Mouse (Mus musculus): ENCODE data around the gene Klhl40. TPM values are rescaled to one million over a fixed set of nuclear protein-coding genes. Genes with fewer than 3 reads are reported as not detected.

The Klhl40 gene
- polyA plus RNA-seq, 1 experiment: 0.51 TPM

DNA sequence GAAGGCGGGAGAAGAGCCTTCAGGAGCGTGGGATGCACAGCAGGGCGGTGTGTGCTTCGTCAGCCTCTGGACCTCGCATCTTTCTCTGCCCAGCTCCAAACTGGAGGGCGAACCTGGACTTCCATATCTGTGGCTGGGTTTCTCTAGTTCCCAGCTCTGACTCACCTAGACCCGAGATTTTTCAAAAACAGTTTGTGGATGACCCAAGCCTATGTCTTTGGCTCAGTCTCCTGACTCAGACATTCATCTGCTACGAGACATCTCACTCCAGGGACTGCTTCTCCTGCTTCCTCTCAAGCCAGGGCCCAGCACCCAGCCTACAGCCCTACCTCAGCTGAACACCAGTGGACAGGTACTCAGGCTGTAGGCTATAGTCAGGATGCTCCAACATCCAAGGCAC lies 7.9 kb downstream of the Klhl40 start:
- WGBS: 84% methylated on average over 8 of the region's 8 CpGs
- Histone ChIP-seq H3K4me1 (ENCODE audit: control insufficient read depth, insufficient read depth, low read length) (no peaks in the 10 kb centered on the region), H3K4me3 (replicated peaks; ENCODE audit: insufficient read depth, low read depth, low read length) (no peak overlapping the region), H3K27ac (ENCODE audit: insufficient read depth, low read length) (no peak overlapping the region), H3K27me3 (ENCODE audit: control insufficient read depth, insufficient read depth, low read length) (no peaks in the 10 kb centered on the region)
- DNase-seq: no peak
- no peak for TF ChIP-seq CTCF (IDR thresholded peaks at IDR 0.05; ENCODE audit: borderline replicate concordance, insufficient read depth, low read depth, low read length)
- TF ChIP-seq POLR2A (IDR thresholded peaks at IDR 0.05; ENCODE audit: borderline replicate concordance, insufficient read depth, low read length): no peak

DNA sequence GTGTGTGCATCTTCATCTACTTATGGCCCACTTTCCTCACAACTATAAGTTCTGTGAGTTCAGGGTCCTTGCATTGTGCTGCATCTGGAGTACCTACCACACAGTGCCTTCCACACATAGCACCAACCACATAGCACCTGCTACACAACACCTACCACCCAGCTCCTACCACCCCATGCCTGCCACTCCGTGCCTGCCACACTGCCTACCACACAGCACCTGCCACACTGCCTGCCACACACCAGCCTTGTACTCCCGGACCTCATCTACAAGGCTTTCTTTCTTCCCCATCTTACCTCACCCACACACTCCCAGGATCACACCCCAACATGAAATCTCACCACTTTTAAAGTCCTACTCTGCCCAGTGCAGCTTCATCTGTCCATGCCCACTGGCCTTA lies 9.0 kb downstream of the Klhl40 start:
- no peak for TF ChIP-seq POLR2A (IDR thresholded peaks at IDR 0.05; ENCODE audit: borderline replicate concordance, insufficient read depth, low read length)
- no peak for TF ChIP-seq CTCF (IDR thresholded peaks at IDR 0.05; ENCODE audit: borderline replicate concordance, insufficient read depth, low read depth, low read length)
- no peak overlapping the region for H3K4me3 ChIP-seq (replicated peaks; ENCODE audit: insufficient read depth, low read depth, low read length)
- 96% methylated on average over 2 of the region's 2 CpGs for WGBS
- DNase-seq: no peak
- no peaks in the 10 kb centered on the region for H3K27me3 ChIP-seq (ENCODE audit: control insufficient read depth, insufficient read depth, low read length)
- no peak overlapping the region for H3K27ac ChIP-seq (ENCODE audit: insufficient read depth, low read length)
- H3K4me1 ChIP-seq (ENCODE audit: control insufficient read depth, insufficient read depth, low read length): no peaks in the 10 kb centered on the region

GRCm38 (mm10) chr9:121791206-121791605 lies 13.8 kb downstream of the Klhl40 start:
- no peak for TF ChIP-seq CTCF (IDR thresholded peaks at IDR 0.05; ENCODE audit: borderline replicate concordance, insufficient read depth, low read depth, low read length)
- no peak for TF ChIP-seq POLR2A (IDR thresholded peaks at IDR 0.05; ENCODE audit: borderline replicate concordance, insufficient read depth, low read length)
- peaks cover 17% of the 10 kb centered on the region for H3K4me1 ChIP-seq (ENCODE audit: control insufficient read depth, insufficient read depth, low read length)
- 23% methylated on average over 5 of the region's 5 CpGs for WGBS
- H3K27me3 ChIP-seq (ENCODE audit: control insufficient read depth, insufficient read depth, low read length): no peaks in the 10 kb centered on the region
- DNase-seq: peak; percentile 36 to 54
- no peak overlapping the region for H3K4me3 ChIP-seq (replicated peaks; ENCODE audit: insufficient read depth, low read depth, low read length)
- no peak overlapping the region for H3K27ac ChIP-seq (ENCODE audit: insufficient read depth, low read length)

DNA sequence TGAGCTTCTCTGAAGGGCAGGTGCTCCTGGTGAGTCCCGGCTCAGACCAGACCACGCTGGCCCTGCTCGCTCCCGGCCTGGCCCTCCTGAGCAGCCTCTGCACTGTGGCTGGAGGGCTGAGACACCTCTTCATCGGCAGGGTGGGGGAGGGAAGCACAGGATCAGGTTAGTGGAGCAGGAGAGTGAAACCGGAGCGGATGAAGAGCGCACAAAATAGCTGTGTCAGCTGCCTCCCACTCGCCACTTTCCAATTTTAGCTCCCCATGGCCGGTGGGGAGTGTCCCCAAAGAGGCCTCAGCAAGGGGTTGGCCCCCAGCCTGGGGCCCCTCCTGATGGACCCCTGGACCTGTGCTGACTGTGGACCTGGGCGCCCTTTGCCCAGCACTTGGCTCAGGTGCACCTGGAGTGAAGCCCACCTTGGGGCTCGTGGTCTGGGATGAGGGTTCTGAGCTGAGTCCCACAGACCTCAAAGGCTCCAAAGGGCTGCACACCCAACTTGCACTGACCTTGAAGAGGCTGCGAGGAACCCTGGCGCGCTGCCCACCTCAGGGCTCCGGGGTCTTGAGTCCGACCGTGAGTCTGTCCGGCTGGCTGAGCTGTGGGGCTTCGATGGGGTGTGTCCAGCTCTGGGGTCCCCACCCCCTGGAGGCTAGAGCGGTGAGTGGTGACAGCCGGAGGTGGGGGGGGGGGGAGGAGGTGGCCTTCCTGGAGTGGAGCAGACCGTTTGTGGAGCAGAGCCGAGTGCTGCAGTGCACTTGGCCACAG lies 14.5 kb downstream of the Klhl40 start, which contains the start of gene Hhatl:
TSS of gene Hhatl (minus strand) at position 751 of the 765 bp plus-strand sequence.
- WGBS: 23% methylated on average over 24 of the region's 24 CpGs
- Histone ChIP-seq H3K4me1 (ENCODE audit: control insufficient read depth, insufficient read depth, low read length) (peaks cover 17% of the 10 kb centered on the region), H3K4me3 (replicated peaks; ENCODE audit: insufficient read depth, low read depth, low read length) (no peak within 1 kb of the TSS), H3K27ac (ENCODE audit: insufficient read depth, low read length) (no peak within 1 kb of the TSS), H3K27me3 (ENCODE audit: control insufficient read depth, insufficient read depth, low read length) (no peaks in the 10 kb centered on the region)
- TF ChIP-seq CTCF (IDR thresholded peaks at IDR 0.05; ENCODE audit: borderline replicate concordance, insufficient read depth, low read depth, low read length) (no peak), POLR2A (IDR thresholded peaks at IDR 0.05; ENCODE audit: borderline replicate concordance, insufficient read depth, low read length) (no peak)
- DNase-seq: no peak

DNA sequence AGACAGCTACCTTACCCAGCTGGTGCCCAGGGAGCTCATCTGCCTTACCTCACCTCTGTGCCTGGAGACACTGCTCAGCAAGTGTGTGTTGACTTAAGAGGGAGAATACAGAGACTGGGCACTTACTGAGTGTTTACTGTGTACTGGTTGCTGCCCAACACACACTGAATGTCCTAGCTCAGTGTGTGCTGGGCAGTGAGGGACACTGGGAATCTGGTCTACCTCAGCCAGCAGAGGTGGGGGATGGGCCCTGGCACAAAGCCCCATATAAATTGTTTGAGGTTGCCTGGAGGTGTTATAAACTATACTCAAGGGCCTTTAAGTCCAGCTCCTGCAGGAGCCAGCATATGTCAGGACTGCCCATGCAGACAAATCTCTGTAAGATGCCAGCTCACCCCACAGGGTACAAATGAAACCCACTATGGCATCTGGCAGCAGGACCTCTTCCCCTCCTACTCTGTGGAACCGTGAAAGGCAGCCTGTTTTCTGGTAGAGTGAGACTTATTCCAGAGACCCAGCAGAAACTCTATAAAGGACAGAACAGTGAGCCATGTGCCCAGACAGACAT lies 17.6 kb downstream of the Klhl40 start:
- TF ChIP-seq CTCF (IDR thresholded peaks at IDR 0.05; ENCODE audit: borderline replicate concordance, insufficient read depth, low read depth, low read length): no peak
- no peak for TF ChIP-seq POLR2A (IDR thresholded peaks at IDR 0.05; ENCODE audit: borderline replicate concordance, insufficient read depth, low read length)
- WGBS: 8% methylated on average over 1 of the region's 1 CpGs
- no peak overlapping the region for H3K27ac ChIP-seq (ENCODE audit: insufficient read depth, low read length)
- H3K4me3 ChIP-seq (replicated peaks; ENCODE audit: insufficient read depth, low read depth, low read length): no peak overlapping the region
- H3K4me1 ChIP-seq (ENCODE audit: control insufficient read depth, insufficient read depth, low read length): peaks cover 17% of the 10 kb centered on the region
- peak in 1 of 2 experiments; percentile 21 for DNase-seq
- no peaks in the 10 kb centered on the region for H3K27me3 ChIP-seq (ENCODE audit: control insufficient read depth, insufficient read depth, low read length)

GRCm38 (mm10) chr9:121797722-121798121 lies 20.3 kb downstream of the Klhl40 start:
- no peak overlapping the region for H3K4me3 ChIP-seq (replicated peaks; ENCODE audit: insufficient read depth, low read depth, low read length)
- TF ChIP-seq CTCF (IDR thresholded peaks at IDR 0.05; ENCODE audit: borderline replicate concordance, insufficient read depth, low read depth, low read length) (no peak), POLR2A (IDR thresholded peaks at IDR 0.05; ENCODE audit: borderline replicate concordance, insufficient read depth, low read length) (no peak)
- WGBS: 68% methylated on average over 12 of the region's 12 CpGs

GRCm38 (mm10) chr9:121798887-121799520 lies 21.6 kb downstream of the Klhl40 start:
- no peak for DNase-seq
- no peak overlapping the region for H3K4me3 ChIP-seq (replicated peaks; ENCODE audit: insufficient read depth, low read depth, low read length)
- H3K27me3 ChIP-seq (ENCODE audit: control insufficient read depth, insufficient read depth, low read length): no peaks in the 10 kb centered on the region
- H3K27ac ChIP-seq (ENCODE audit: insufficient read depth, low read length): no peak overlapping the region
- WGBS: 59% methylated on average over 6 of the region's 6 CpGs
- TF ChIP-seq POLR2A (IDR thresholded peaks at IDR 0.05; ENCODE audit: borderline replicate concordance, insufficient read depth, low read length) (no peak), CTCF (IDR thresholded peaks at IDR 0.05; ENCODE audit: borderline replicate concordance, insufficient read depth, low read depth, low read length) (no peak)
- peaks cover 9% of the 10 kb centered on the region for H3K4me1 ChIP-seq (ENCODE audit: control insufficient read depth, insufficient read depth, low read length)

More at GRCm38 (mm10) chr9:121797722-121798121, 20.3 kb downstream of the Klhl40 start:
- no peaks in the 10 kb centered on the region for H3K27me3 ChIP-seq (ENCODE audit: control insufficient read depth, insufficient read depth, low read length)
- peaks cover 9% of the 10 kb centered on the region for H3K4me1 ChIP-seq (ENCODE audit: control insufficient read depth, insufficient read depth, low read length)
- DNase-seq: no peak
- H3K27ac ChIP-seq (ENCODE audit: insufficient read depth, low read length): no peak overlapping the region
